Mouse (Mus musculus): ENCODE data around the gene Snx29.

Gene Snx29

DNA sequence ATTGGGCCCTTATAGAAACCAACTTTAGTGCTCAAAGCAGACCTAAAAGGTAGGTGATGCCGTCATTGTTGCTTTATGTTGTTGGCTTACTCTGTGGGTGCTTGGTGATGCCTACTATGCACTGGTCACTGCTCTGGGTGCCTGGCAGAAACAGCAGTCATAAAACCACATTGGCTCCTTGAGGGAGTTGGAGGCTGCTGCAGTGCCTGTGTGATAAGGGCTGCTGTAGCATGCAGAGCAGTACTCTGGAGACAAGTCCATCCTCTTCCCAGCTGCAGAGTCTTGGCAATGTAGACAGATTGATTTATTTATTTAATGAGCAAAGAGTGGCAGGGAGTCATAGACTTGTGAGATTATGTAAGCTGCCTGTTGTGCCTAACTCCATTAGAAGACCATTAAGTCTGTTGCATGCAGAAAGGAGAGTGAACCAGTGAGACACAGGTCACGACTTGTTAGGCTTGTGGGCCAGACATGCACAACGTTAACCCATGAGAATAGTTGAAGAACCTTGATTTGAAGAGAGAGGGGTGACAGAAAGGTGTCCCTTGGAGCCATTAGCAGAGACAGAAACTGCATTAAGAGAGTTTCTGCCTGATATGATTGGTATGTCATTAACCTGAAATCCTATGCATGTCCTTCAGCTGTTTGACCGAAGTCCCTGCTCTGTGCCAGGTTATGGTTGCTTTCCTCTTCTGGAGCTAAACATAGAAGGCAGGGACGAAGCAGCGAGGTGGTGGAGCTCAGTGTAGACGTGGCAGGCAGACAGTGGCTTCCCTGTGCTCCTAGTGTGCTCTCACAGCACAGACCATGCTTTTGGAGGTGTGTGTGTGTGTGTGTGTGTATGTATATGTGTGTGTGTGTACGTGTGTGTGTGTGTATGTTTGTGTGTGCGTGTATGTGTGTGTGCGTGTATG lies 267.3 kb downstream of the Snx29 start:
- DNase-seq (ENCODE audit: low spot score in 2 of 2) = no peak

GRCm38 (mm10) chr16:11596599-11596998 lies 273.9 kb downstream of the Snx29 start:
- DNase-seq (ENCODE audit: low spot score in 2 of 2) = no peak

GRCm38 (mm10) chr16:11597769-11598168 lies 275.1 kb downstream of the Snx29 start:
- DNase-seq (ENCODE audit: low spot score in 2 of 2) = no peak

GRCm38 (mm10) chr16:11599523-11599922 lies 276.8 kb downstream of the Snx29 start:
- DNase-seq (ENCODE audit: low spot score in 2 of 2) = no peak

DNA sequence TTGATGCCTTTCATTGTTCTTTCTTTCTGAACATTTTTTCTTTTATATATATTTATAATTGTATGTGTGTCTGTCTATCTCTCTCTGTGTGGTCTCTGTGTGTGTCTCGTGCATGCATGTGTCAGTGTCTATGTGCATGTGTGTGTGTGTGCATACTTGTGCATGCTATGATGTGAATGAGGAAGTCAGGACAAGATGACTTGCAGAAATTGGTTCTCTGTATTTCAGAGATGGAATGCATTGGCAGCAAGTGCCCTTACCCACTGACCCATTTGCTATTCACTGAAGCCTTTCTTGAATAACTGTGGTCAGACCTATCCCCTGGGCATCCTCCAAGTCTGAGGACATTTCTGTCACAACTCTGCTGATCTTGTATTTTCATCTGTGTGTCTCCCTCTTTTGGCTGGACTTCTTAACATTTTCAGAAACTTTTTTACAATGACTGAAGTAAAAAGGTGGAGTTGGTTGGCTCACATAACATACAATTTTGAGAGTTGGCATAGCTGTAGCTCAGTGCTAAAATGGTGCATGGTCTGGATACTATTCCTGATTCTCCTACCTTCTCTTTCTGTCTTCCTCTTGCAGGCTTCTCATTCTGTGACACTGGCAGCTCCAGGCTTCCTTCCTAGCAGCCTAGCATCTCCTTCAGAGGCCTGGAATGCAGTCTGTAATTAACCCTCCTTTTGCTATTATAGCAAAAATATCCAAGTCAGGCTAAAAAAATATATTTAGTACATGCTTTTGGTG lies 278.8 kb downstream of the Snx29 start:
- no peak for DNase-seq (ENCODE audit: low spot score in 2 of 2)

- DNase-seq (ENCODE audit: low spot score in 2 of 2) = no peak
These were observed 281.1 kb downstream of the Snx29 start for GRCm38 (mm10) chr16:11603667-11604422.

GRCm38 (mm10) chr16:11612526-11613126 lies 289.9 kb downstream of the Snx29 start:
- no peak for DNase-seq (ENCODE audit: low spot score in 2 of 2)

- DNase-seq (ENCODE audit: low spot score in 2 of 2) = no peak
These were observed 291.8 kb downstream of the Snx29 start for GRCm38 (mm10) chr16:11614401-11615014.

GRCm38 (mm10) chr16:11615633-11616032 lies 292.9 kb downstream of the Snx29 start:
- DNase-seq (ENCODE audit: low spot score in 2 of 2) = peak; percentile 49 to 54

GRCm38 (mm10) chr16:11619951-11620350 lies 297.2 kb downstream of the Snx29 start:
- DNase-seq (ENCODE audit: low spot score in 2 of 2) = no peak

GRCm38 (mm10) chr16:11621042-11621441 lies 298.3 kb downstream of the Snx29 start:
- DNase-seq (ENCODE audit: low spot score in 2 of 2) = no peak

GRCm38 (mm10) chr16:11621664-11622063 lies 299.0 kb downstream of the Snx29 start:
- DNase-seq (ENCODE audit: low spot score in 2 of 2) = no peak

DNA sequence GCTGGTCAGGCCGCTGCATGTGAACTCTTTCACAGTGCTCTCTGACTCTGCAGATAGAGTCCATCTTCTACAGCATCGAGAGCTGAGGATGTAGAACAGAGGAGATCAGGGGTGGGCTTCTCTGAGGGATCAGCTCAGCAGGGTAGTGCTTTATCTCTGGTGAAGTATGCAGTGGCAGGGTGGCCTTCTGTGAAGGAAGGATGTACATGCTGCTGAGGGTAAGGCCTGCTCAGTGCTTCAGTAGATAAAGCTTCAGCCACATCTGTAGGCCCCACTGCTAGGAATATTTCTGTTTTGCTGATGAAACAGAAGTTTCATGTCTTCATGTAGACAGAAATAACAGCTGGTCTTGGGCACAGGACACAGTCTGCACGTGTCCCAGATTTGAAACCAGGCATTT lies 300.3 kb downstream of the Snx29 start:
- DNase-seq (ENCODE audit: low spot score in 2 of 2) = no peak

DNA sequence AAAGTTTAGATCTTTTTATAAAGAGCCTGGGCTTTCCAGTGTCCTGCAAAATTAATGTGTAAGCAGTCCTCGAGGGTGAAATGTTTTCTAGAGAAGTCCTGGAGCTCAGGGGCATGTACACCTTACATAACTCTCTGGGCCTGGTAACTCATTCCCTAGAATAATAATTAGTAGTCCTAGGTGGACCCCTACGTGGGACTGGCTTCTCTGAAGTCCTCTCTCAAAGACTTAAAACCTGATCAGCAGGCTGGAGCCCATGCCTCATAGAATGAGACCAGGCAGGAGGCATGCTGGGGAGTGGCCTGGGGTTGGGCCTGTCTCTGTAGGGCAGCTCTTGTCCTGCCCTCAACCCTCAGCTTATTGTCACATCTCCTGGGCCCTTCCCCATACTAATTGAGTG lies 301.4 kb downstream of the Snx29 start:
- no peak for DNase-seq (ENCODE audit: low spot score in 2 of 2)

GRCm38 (mm10) chr16:11626004-11626481 lies 303.3 kb downstream of the Snx29 start:
- DNase-seq (ENCODE audit: low spot score in 2 of 2) = no peak

DNA sequence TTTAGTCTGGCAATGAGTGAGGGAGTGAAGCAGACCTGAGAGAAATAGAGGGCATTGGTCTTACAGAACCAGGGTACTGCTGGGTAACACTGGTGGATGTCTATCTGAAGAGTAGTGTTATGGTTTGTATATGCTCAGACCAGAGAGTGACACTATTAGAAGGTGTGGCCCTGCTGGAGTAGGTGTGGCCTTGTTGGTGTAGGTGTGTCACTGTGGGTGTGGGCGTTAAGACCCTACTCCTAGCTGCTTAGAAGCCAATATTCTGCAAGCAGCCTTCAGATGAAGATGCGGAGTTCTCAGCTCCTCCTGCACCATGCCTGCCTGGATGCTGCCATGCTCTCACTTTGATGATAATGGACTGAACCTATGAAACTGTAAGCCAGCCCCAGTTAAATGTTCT lies 303.9 kb downstream of the Snx29 start:
- no peak for DNase-seq (ENCODE audit: low spot score in 2 of 2)

DNA sequence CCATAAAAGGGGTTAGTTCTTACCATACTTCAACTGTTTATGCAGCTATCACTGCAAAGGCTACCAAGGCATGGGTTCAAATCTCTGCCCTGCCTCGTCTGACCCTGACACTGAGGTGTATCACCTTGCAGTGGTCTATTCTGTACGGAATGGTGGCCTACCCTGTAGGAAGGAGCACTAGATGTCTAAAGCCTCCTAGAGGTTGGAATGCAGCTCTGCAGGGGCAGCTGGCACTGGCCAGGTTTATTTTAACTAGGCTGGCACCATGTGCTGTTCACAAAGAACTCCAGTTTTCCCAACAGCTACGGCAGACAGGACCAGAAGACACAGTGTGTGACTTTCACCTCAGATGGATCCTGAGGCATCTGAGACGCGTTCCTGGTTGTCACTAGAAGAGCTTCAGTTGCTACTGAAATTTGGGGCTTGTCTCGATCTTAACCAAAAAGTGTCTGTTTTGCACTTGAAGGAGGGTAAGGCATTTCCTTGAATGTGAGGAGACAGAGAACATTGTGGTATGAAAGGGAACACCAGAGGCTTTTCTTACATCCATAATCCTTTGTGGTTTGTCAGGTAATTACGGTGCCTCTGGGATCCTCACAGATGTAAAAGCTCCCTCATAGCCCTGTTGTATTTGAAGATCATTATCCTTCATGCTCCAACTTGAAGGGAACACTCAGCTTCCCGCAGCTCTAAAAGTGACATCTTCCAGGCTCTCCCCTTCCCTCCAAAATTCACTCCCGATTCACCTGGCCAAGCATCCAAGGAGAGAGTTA lies 305.3 kb downstream of the Snx29 start:
- no peak for DNase-seq (ENCODE audit: low spot score in 2 of 2)

GRCm38 (mm10) chr16:11629704-11630103 lies 307.0 kb downstream of the Snx29 start:
- DNase-seq (ENCODE audit: low spot score in 2 of 2) = no peak

- DNase-seq (ENCODE audit: low spot score in 2 of 2) = no peak
These were observed 307.8 kb downstream of the Snx29 start for GRCm38 (mm10) chr16:11630489-11630888.

DNA sequence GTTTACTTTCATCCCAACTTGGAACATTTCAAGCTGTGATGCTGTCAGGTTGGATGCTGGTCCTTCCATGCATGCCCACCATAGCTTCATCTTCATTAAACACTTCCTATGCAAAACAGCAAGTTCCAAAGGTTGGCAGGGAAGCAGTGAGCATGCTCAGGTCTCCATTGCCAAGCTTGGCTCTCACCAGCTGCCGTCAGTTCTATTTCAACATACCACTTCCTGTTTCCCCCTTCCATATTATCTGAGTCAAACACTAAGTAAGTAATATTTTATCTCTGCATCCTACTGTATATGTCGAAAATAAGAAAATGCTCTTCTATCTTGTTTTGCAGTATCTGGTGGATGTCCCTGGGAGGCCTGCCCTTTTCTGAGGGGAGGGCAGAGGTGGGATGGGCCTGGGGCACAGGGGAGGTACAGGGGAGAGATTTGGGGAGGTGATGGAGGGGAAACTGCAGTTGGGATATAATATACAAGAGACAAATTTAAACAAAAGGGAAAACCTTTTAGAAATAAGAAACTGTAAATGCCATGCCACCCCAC lies 309.6 kb downstream of the Snx29 start:
- no peak for DNase-seq (ENCODE audit: low spot score in 2 of 2)
